Mouse (Mus musculus) adrenal gland, postnatal 25 days (tissue): ENCODE results near the gene Macrod2. TPM values are rescaled to one million over a fixed set of nuclear protein-coding genes. Genes with fewer than 3 reads are reported as not detected.

Source experiments
- DNase-seq: peaks from one replicate; pipeline ENCODE4 v3.0.0; 2021; ENCODE audit warnings: mixed read lengths
- total RNA-seq: library from RNA; stranded (reverse); gene quantifications from 2 replicates; pipeline ENCODE4 v1.2.3, GENCODE M21; 2021

Macrod2 gene
- total RNA-seq, 1 experiment from 2014 or later = 7.5 TPM

DNA sequence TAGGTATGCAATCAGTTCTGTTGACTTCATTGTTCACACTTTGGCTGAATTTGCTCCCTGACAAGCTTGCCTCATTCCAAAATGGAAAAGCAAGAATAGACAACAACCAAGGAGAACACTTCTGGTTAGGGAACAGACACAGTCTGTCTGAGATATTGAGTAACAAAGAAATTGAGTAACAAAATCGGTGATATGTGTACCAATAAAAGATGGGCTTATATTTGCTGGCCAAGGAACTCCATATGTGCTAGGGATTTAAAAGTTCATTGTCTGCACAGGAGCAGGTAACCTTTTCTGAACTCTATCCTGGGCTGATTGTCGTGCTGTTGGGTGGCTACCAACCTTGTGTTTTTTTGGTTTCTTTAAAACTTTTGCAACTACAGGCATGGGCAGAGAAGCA, 817.2 kb downstream of the Macrod2 start:
- no peak for DNase-seq

DNA sequence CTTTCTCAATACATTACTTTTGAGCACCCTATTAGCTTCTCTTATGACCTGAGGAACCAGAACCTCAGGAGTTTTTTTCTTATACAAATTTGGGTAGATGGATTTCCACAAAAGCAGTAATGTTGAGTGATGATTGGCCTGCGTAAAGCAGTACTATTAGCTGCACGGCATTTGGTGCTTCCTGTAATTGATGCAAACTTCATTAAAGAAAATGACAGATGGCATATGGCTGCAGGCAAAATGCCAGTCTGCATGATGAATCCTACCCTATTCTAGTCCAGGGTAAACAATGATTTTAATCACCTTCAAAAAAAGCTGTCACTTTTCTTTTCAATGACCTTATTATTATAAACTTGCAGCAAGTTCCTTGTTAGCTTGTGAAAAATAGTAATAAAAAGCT, 822.4 kb downstream of the Macrod2 start:
- no peak for DNase-seq

DNA sequence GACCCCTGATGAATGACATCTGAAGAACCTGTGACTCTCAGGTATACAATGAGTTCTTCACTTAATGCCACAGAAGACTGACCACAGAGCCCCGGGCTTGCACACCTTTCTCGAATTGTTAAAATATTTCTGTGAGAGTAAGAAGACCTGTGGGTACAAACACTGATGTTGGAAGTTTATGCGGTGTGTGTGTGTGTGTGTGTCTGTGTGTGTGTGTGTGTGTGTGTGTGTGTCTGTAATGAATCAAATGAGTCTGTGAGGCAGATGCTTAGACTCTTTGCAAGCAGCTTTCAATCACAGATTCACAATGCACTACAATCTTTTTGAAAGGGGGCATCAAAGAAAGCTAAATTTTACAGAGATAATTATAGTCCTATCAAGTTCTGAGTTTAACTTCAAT, 822.8 kb downstream of the Macrod2 start:
- DNase-seq = no peak

DNA sequence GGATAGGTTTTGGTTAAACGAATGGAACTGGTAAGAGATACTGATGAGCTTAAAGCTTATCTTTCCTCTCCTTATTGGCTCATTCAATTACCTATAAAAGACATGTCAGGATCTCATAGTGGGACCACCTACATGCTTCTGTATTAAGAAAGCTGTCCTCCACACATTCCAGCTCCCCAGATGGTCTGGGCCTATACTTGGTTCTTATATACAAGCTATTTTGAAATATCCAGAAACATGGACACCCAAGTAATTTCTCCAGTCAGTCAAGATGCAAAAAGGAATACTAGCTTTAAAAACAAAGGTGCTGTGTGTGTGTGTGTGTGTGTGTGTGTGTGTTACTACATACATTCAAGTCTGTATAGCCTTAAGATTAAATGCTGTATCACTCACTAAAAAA, 833.7 kb downstream of the Macrod2 start:
- DNase-seq = no peak

DNA sequence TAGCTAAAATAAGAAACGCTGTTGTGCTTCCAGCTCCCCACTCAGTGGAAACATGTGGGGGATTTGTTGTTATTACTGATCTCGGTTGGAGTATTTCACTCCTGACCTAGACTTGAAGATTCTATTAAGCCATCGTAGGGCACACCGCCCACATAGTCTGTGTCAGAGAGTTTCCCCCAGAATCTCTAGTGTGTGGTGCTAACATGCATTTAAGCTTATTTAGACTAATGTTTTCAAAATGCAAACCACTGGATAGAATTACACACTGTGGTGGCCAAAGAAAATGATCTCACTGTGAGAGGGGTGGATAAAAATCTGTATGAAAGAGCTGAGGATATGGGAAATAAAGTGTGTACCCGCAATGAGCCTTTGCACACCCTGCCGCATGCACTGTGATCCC, 834.7 kb downstream of the Macrod2 start:
- no peak for DNase-seq

DNA sequence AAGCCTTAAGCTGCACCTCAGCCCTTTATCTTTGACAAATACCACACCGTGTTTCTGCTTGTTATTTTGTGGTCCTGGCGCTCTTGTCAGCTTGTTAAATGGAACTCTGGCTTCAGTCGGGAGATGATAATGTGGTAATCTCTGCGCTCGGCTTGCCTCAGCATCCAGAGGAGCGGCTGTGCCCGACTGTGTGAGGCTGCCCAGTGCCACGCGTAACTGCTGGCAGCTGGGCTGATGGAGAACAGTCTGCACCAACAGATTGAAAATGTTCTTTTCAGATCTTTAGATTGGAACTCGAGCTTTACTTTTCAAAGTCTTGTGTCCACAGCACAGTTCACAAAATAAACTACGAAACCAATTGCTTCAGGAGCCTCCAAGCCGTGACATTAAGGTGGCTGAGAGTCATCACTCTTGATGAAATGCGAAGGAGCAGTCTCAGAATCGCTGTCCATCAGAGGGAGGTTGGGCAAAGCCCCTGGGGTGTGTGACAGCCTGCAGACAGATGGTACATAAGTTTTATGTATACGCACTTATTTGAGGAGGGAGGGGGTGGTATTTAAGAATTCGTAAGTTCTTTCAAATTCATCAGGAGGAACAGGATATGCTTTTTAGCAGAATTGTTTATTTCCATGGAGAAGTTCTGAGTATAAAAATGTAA, 836.0 kb downstream of the Macrod2 start:
- no peak for DNase-seq

DNA sequence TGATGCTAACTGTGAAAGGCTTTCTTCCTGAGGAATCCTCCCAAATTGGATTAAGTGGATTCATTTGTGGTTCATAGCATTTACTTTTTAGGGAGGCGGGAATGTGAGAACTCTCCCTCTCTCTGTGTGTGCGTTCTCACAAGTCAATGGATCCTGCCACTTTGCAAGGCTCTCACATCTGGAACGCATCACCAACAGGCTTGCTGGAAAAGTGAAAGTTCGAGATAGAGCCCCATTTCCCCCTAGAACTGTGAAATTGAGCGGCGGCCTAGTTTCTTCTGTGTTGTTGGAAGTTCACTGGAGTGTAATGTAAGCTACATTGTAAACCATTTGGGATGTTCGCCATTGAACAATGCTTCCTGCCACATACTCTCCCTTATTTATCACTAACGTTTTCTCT, 839.2 kb downstream of the Macrod2 start:
- no peak for DNase-seq

DNA sequence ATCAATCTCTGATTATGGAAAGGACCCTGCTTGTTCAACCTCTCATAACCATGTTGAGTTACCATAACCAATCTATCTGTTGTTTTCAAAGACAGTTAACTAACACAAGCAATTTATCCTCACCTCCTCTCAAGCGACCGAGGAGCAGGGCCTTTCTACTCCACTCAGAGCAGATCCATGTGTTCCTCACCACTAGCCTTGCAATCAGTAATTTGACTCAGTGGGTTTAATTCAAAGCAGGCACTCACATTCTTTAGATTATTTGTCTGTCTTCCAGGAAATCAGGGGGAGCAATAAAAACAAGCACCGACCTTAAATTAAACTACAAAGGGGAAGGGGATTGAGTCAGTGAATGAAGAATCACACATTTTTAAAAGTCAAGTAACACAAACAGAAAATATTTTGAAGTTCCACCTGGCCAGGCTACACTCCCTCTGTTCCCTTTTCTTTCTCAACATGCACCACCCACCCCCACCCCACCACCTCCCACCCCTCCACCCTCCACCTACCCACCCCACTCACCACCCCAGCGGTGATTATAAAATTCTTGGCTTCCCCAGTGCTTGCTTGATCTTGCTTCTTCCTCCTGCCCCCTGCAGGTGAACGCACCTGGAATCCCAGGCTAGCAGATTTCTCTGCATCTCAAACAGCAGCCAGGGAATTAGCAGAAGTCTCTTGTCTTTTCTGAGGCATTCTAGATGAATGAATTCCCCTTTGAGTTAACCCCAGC, 839.8 kb downstream of the Macrod2 start:
- no peak for DNase-seq

DNA sequence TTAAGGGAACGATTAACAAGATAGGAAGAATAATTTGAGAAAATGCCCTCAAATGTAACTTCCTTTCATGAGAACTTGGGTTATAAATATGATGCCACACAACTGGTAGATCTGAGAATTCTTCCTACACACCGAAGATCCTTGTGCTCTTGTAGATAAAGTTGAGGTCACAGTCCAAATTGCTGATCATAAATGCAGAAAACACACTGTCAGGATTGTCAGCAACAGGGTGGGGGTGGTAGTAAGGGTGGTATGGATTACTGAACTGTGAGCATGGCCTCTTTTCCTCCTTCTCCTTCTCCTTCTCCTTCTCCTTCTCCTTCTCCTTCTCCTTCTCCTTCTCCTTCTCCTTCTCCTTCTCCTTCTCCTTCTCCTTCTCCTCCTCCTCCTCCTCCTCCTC, 852.6 kb downstream of the Macrod2 start:
- DNase-seq = no peak

DNA sequence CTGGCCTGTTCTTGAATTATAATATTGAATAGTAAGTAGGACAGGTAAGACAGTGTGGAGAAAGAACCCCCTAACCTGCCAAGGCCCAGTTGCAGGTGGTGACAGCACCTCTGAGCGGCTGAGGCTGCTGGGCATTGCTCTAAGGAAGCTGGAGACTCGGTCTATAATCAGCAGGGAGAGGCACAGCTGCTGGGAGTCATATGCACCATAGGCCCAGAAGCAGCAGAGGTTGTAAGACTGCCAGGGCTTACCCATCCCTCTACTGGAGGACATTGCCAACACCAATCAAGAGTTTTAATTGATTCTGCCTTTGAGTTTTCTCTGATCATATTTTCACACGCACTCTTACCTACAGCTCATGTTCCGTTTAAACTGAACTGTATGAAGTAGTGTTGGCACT, 869.5 kb downstream of the Macrod2 start:
- no peak for DNase-seq

DNA sequence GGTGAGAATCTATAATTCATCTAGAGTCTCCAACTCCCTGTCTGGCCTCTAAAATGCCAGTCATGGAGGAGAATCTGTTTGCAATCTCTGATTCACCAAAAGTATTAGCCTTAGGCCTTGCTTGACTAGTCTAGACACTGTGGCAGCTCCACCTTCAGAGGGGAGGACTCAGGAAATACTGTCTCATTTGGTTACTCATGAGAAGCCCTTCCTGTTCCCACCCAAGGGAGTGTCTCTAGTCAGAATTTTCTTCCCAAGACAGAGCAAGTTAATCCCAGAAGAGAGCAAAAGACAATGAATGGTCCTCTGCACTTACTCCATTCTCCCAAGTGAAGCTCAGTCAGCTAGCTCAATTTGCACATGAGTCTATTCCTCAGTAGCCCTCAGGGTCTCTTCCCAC, 871.5 kb downstream of the Macrod2 start:
- no peak for DNase-seq

DNA sequence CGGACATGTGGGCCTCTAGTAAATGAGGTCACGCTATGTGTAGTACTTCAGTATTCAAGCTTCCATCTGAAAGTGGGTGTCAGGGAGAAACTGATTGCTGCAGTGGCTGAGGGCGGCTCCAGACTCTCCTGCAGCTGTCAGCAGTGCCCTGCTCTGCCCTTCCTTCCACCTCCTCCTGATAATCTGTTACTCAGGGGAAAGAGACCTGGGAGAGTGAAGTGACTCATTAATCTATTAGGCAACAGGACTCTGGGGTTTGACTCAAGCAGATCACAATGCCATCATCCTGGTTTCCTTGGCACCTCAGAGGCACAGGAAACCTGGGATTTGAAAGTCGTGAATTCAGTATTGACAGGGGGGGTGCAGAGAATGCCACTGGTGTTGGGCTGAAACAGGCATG, 876.4 kb downstream of the Macrod2 start:
- no peak for DNase-seq

DNA sequence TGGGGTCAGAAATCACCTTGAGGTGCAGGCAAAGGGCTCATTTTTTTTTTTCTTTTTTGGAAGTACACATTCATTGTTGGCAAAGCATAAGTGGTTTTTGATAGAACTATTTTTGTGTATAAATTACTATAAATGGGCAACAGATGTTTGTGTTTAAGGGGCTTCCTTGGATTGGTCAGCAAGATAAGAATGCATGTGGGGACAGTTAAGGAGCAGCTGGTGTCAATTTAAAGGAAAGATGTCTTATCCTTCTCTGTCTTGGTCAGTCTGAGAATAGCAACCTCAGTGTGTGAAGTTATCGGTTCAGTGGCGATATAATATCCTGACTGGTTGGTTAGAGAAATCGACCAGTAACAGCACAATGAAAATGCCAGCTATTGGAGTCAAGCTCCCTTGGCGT, 877.9 kb downstream of the Macrod2 start:
- DNase-seq = no peak

DNA sequence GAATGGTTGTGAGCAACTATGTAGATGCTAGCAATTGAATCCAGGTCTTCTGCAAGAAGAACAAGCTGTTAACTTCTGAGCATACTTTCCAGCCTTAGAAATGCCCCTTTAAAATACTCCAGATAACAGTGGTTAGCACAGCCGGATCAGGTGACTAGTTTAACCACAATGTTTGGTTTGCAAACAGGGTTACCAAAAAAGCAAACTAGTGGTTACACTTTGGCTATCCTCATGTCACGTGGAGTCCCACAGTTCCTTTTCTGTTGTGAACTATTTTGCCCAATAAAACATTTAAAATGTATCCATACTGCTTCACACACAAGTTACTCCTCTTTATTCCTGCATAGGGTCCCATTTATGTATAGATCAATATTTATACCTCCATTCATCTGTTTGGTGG, 879.2 kb downstream of the Macrod2 start:
- DNase-seq = no peak

DNA sequence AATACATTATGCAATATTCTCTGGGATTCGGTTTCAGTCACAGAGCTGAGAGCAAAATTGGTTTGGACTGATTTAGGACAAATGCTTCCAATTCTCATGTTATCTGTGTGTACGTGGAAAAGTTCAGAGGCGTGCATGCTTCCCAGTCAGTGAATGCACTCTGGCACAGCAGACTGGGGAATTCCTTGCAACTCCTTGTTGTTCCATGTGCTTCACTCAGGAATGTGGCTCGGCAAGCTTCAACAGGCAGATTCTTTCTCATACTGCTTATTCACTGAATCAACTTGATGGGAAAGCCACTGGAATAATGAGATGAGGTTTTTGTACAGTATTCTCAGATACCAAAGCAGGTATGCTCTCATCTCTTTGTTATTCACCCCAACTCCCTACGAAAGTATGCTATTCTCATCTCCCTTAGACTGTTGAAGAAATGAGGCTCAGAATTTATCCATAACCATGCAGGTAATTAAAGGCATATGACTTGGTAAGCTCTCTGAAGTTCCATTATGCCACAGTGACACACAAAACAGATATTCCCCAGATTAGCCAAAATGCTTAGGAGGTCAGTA, 884.1 kb downstream of the Macrod2 start:
- DNase-seq = no peak

DNA sequence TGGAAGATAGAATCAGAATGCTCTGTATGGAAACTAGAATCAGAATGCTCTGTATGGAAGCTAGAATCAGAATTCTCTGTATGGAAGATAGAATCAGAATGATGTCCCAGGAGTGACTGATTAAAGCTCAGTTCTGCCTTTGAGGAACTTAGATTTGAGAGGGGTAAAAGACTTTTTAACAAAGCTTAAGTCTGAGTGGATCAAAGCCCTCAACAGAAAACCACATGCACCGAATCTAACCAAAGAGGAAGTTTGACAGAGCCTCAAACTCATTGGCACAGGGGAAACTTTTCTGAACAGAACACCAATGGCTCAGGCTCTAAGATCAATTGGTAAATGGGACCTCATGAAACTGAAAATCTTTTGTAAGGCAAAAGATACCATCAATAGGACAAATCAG, 885.7 kb downstream of the Macrod2 start:
- DNase-seq = no peak

DNA sequence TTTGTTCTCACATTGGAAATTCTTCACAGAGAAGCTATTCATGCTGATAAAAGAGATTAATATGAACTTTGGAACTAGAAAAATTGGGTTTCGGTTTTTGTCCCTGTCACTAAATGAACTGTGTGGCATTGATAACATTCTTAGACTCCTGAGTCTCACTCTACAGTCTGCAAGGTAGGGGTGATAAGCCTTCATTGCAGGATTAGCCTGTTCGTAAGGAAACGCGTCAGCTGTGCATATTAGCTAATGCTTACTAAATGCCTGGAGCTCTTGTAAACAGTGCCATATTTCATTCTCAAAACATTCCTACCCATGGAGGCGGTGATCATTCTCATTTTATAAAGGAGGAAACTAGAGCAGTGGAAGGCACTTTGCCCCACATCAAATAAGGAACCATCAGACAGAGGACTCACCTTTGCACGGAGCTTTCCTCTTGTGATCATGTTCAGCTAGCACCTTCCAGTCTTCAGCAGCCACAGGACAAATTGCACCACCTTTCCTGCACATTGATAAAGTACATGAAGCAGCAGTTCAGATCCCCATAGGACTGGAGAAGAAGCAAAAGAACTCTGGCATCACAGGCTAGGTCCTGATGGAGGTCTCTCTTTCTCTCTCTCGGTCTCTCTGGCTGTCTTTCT, 891.1 kb downstream of the Macrod2 start:
- DNase-seq = no peak

DNA sequence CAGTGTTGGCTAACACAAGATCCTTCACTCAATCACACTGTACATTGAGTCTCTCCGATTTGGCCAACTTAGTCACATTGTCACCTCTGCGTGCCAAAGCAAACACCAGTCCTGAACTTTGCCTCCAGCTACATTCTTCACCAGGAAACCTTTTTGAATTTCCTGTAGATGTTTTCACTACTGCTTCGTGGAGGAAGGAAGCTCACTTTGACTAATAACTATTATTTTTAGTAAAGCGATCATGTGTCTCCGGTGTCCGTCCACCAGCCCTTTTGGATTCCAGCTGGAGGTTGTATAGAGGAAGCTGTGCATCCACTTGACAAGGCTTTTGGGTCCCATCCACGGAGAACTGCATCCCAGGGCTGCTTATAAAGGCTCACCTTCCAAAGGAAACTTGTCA, 893.4 kb downstream of the Macrod2 start:
- no peak for DNase-seq

DNA sequence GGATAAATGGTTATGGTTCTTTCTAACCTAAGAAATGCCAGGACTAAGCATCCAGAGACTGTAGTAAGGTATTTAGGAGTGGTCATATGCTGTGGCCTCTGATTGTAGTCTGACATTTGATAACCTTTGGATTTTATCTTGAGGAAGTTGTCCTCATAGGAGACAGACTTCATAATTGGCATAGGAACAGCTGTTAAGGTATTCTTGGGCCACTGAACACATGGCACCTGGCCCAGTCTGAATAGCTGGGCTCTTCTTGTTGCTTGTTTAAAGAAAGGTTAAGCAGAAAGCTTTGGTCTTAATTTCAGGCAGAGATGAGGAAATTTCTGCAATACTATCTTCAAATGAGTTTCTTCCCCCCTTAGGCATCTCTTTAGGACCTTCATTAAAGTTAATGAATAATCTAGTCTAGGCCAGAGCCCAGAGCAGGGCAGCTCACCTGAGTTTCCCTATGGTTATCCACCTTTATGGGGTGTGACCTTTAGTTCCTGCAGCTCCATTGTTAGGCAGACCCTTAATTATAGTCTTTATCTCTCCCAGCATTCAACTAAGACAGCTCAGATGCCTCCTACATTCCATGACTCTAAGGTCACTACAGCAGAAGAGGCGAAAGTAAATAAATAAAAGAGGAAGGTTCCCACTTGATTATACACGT, 894.1 kb downstream of the Macrod2 start:
- no peak for DNase-seq

DNA sequence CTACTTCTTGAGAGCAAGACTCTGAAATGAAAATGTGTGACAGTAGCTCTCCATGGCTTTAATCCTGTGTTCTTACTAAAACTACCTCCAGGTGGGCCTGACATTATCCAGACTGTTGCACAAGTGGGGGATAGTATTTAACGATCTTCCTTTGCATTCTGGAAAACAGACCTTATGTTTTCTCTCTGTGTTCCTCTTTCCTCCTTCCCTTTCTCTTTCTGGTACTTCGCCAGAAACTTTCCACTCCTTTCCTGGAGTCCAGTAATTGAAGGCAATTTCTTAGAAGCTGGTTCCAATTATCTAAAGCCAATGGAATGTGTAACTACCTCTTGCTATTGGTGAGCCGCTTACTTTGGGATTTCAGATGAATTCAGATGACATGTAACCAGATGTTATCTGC, 897.7 kb downstream of the Macrod2 start:
- DNase-seq = no peak

DNA sequence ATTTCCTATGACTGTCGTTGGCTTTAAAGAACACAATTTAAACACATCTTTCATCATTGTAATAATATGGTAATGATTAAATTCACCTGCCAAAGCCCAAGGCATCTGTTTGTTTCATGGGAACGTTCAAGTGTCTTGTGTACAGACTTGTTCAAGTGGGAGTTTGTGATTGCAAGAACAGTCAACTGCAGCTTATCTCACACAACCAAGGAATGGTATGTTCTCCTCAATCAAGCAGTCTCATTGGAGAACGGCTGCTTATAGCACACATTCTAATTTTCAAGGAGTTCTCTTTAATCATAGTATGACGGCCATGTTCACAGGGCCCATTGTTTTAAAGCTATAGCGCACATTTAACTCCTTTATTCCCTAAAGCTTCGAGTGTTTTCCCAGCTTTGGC, 904.1 kb downstream of the Macrod2 start:
- DNase-seq = no peak

DNA sequence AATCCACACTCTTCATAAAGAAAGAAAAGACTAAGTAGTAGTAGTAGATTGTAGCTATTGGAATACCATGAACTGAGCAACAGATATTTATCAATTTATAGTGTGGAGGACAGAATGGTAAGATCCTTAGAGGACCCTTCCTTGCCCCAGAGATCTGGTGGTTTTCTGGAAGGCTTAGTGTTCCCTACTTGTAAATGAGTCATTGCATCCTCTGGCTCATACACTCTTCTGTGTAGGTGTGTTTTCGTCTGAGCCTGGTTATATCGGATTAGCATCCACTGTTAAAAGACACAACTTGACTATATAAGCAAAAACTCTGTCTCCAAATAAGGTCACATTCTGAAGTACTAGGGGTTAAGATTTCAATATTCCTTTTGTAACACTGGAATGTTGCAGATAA, 905.9 kb downstream of the Macrod2 start:
- no peak for DNase-seq

DNA sequence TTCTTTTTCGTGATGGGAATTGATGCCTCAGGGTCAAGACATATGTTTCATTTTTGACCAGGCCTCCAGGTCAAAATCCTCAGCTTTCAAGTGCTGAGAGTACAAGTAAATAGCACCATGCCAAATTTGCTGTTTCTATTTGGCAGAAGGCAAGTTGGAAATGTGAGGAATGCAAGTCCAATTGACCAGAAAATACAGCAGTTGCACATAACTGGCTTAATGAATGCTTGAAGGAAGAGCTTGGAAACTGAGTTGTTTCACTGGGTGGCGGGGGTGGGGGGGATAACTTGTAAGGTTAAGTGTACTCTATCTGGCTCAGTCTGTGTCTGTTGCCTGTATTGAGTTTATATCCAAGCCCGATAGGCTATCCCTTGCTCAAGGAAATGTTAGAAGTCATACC, 913.3 kb downstream of the Macrod2 start:
- no peak for DNase-seq
